Mouse (Mus musculus) E14TG2a.4 (cell line): ENCODE data around the gene Htatip2.

Experiments
- CTCF ChIP-seq: conservative IDR thresholded peaks from 2 replicates; pipeline ENCODE4 v1.5.1; 2014; ENCODE audit warnings: low read length
- NANOG ChIP-seq: IDR thresholded peaks from 2 replicates; pipeline ENCODE4 v1.6.1; 2014; ENCODE audit warnings: borderline replicate concordance, low read length, mixed read lengths
- POU5F1 ChIP-seq: IDR thresholded peaks from 2 replicates; pipeline ENCODE4 v1.6.1; 2014; ENCODE audit warnings: low read length, borderline replicate concordance

- TF ChIP-seq CTCF (no peak), POU5F1 (no peak), NANOG (no peak)
Measured at GRCm38 (mm10) chr7:49797171-49797570, 38.3 kb downstream of the Htatip2 start.
